In genomic region chr2:131204410-131204981, GRCm38 (mm10) we compare ENCODE assay signal across 8 mouse cellular contexts. TPM values are rescaled to one million over a fixed set of nuclear protein-coding genes. Genes with fewer than 3 reads are reported as not detected.
A peak's percentile ranks its signal among the peaks of the same experiment; 100 is the strongest.
DNase-seq lines count a peak whose midpoint lies in the region; ATAC-seq and TF ChIP-seq lines count a peak whose summit lies in the region.

No protein-coding gene starts in this region.

- no peak for DNase-seq in forebrain, embryonic 10.5 days (ENCODE audit: extremely low spot score, low spot score)
- peak; percentile 73 to 78 for DNase-seq in cerebellum, postnatal 10 days
- DNase-seq in gastrocnemius, postnatal 4 days (ENCODE audit: low spot score in 2 of 2), result peak; percentile 87 to 93
- peak; percentile 99 for DNase-seq in kidney, adult 2 months
- DNase-seq in left cerebral cortex, postnatal 36 days (ENCODE audit: low spot score in 2 of 2), result peak; percentile 82 to 87
- DNase-seq in midbrain, postnatal 0 days (ENCODE audit: low spot score), result peak; percentile 75
- DNase-seq in telencephalon, adult 2 months (ENCODE audit: low read depth, low spot score), result peak; percentile 90

- H3K4me2 ChIP-seq in forebrain, embryonic 15.5 days (replicated peaks), result no peak overlapping the region
- no peak overlapping the region for H3K4me2 ChIP-seq in midbrain, postnatal 0 days (ENCODE audit: low read depth, low read length, poor library complexity, severe bottlenecking)

- peaks cover 10% of the 10 kb centered on the region for H3K4me1 ChIP-seq in forebrain, embryonic 10.5 days
- H3K4me1 ChIP-seq in forebrain, embryonic 15.5 days, result peaks cover 3% of the 10 kb centered on the region
- H3K4me1 ChIP-seq in kidney, adult 2 months (ENCODE audit: control insufficient read depth, insufficient read depth, low read length), result peaks cover 8% of the 10 kb centered on the region; the same call in 1 of the 2 replicates
- 0 out of 2 replicates have a peak, but pooled peaks cover 2% of the 10 kb centered on the region for H3K4me1 ChIP-seq in midbrain, postnatal 0 days (ENCODE audit: insufficient read depth, low read length)

- TF ChIP-seq CTCF in kidney, adult 2 months (conservative IDR thresholded peaks at IDR 0.05; ENCODE audit: insufficient read depth, insufficient read length, low read depth, low read length), result no peak
- no peak for TF ChIP-seq CTCF in midbrain, postnatal 0 days (IDR thresholded peaks at IDR 0.05)

- peak overlapping the region; percentile 66 for H3K27ac ChIP-seq in forebrain, embryonic 10.5 days
- no peak overlapping the region for H3K27ac ChIP-seq in forebrain, embryonic 15.5 days (replicated peaks)
- peak overlapping the region; percentile 88 for H3K27ac ChIP-seq in kidney, adult 2 months (ENCODE audit: insufficient read depth, low read depth, low read length)
- no peak overlapping the region for H3K27ac ChIP-seq in midbrain, postnatal 0 days (ENCODE audit: low read depth, low read length)

- ATAC-seq in forebrain, embryonic 15.5 days (replicated peaks), result no peak
- peak; percentile 57; the same call in 1 of the 2 replicates for ATAC-seq in midbrain, postnatal 0 days (ENCODE audit: low FRiP score)

- no peaks in the 10 kb centered on the region for H3K9me3 ChIP-seq in forebrain, embryonic 10.5 days
- no peaks in the 10 kb centered on the region for H3K9me3 ChIP-seq in forebrain, embryonic 15.5 days
- no peaks in the 10 kb centered on the region for H3K9me3 ChIP-seq in midbrain, postnatal 0 days (ENCODE audit: low read length)

- TF ChIP-seq POLR2A in kidney, adult 2 months (IDR thresholded peaks at IDR 0.05; ENCODE audit: low read depth, low read length), result no peak

- H3K4me3 ChIP-seq in forebrain, embryonic 10.5 days, result no peak overlapping the region
- no peak overlapping the region for H3K4me3 ChIP-seq in forebrain, embryonic 15.5 days
- peak overlapping the region; percentile 7; the same call in 1 of the 2 replicates for H3K4me3 ChIP-seq in kidney, adult 2 months (ENCODE audit: insufficient read depth, low read depth, low read length)
- no peak overlapping the region for H3K4me3 ChIP-seq in midbrain, postnatal 0 days (ENCODE audit: low read depth, low read length)

- no peaks in the 10 kb centered on the region for H3K27me3 ChIP-seq in forebrain, embryonic 10.5 days (ENCODE audit: poor library complexity, severe bottlenecking)
- no peaks in the 10 kb centered on the region for H3K27me3 ChIP-seq in forebrain, embryonic 15.5 days
- no peaks in the 10 kb centered on the region for H3K27me3 ChIP-seq in kidney, adult 2 months (replicated peaks; ENCODE audit: control insufficient read depth, insufficient read depth, low read length)
- H3K27me3 ChIP-seq in midbrain, postnatal 0 days (ENCODE audit: insufficient read depth, low read length), result no peaks in the 10 kb centered on the region

- WGBS in forebrain, embryonic 10.5 days, result 62% methylated on average over 7 of the region's 7 CpGs
- WGBS in forebrain, embryonic 15.5 days, result 49% methylated on average over 7 of the region's 7 CpGs
- 13% methylated on average over 7 of the region's 7 CpGs for WGBS in kidney, adult 2 months
- WGBS in midbrain, postnatal 0 days, result 42% methylated on average over 7 of the region's 7 CpGs

- intact Hi-C loops in left cerebral cortex, postnatal 36 days (cut with DNase I), result no loop called here

- peaks cover 21% of the 10 kb centered on the region for H3K36me3 ChIP-seq in forebrain, embryonic 10.5 days (replicated peaks)
- no peaks in the 10 kb centered on the region for H3K36me3 ChIP-seq in forebrain, embryonic 15.5 days
- H3K36me3 ChIP-seq in kidney, adult 2 months (ENCODE audit: control insufficient read depth, insufficient read depth, low read length), result no peaks in the 10 kb centered on the region
- no peaks in the 10 kb centered on the region for H3K36me3 ChIP-seq in midbrain, postnatal 0 days (ENCODE audit: insufficient read depth, low read length)

- no peak overlapping the region for H3K9ac ChIP-seq in forebrain, embryonic 15.5 days (replicated peaks)
- no peak overlapping the region for H3K9ac ChIP-seq in midbrain, postnatal 0 days (replicated peaks; ENCODE audit: low read length, poor library complexity, severe bottlenecking)

RNA-seq across cellular contexts. Expression of gene Ap5s1, which starts 2.4 kb away (rescaled TPM):
- polyA plus RNA-seq in forebrain, embryonic 10.5 days (2016; fragmentation: Nextera tagmentation; extraction: Ambion mirVana), result 23.2 and 26.9 TPM in 2 replicates
- 36.5 and 37.0 TPM in 2 replicates for polyA plus RNA-seq in forebrain, embryonic 15.5 days (2015; fragmentation: Nextera tagmentation; extraction: Ambion mirVana)
- total RNA-seq in gastrocnemius, postnatal 4 days (2021), result 10 to 100 TPM; 17.4 to 21.7 TPM
- 48.5 and 51.6 TPM in 2 replicates for polyA plus RNA-seq in kidney, adult 2 months (2012; rRNA removed)
- 10 to 100 TPM; 21.3 to 30.7 TPM for total RNA-seq in left cerebral cortex, postnatal 36 days (2021)
- 36.5 and 40.1 TPM in 2 replicates for total RNA-seq in midbrain, postnatal 0 days (2014; rRNA removed)
- polyA plus RNA-seq in midbrain, postnatal 0 days (2015; fragmentation: Nextera tagmentation; extraction: Ambion mirVana), result 35.5 and 36.7 TPM in 2 replicates

RNA-seq across cellular contexts. Expression of gene Spef1, which starts 17.4 kb away (rescaled TPM):
- polyA plus RNA-seq in forebrain, embryonic 10.5 days (2016; fragmentation: Nextera tagmentation; extraction: Ambion mirVana), result 4.4 and 4.6 TPM in 2 replicates
- polyA plus RNA-seq in forebrain, embryonic 15.5 days (2015; fragmentation: Nextera tagmentation; extraction: Ambion mirVana), result 13.0 and 13.2 TPM in 2 replicates
- 1 to 10 TPM; 5.8 to 6.6 TPM for total RNA-seq in gastrocnemius, postnatal 4 days (2021)
- polyA plus RNA-seq in kidney, adult 2 months (2012; rRNA removed), result 4.6 and 5.2 TPM in 2 replicates
- total RNA-seq in left cerebral cortex, postnatal 36 days (2021), result 10 to 100 TPM in 1 of 2 experiments, 1 to 10 TPM in 1; 9.7 to 10.8 TPM
- total RNA-seq in midbrain, postnatal 0 days (2014; rRNA removed), result 19.3 and 27.5 TPM in 2 replicates
- polyA plus RNA-seq in midbrain, postnatal 0 days (2015; fragmentation: Nextera tagmentation; extraction: Ambion mirVana), result 9.5 and 10.2 TPM in 2 replicates

RNA-seq across cellular contexts. Expression of gene Cdc25b, which starts 17.7 kb away (rescaled TPM):
- polyA plus RNA-seq in forebrain, embryonic 10.5 days (2016; fragmentation: Nextera tagmentation; extraction: Ambion mirVana), result 65.9 and 79.3 TPM in 2 replicates
- polyA plus RNA-seq in forebrain, embryonic 15.5 days (2015; fragmentation: Nextera tagmentation; extraction: Ambion mirVana), result 36.4 and 37.9 TPM in 2 replicates
- total RNA-seq in gastrocnemius, postnatal 4 days (2021), result 10 to 100 TPM; 18.0 to 22.4 TPM
- 12.9 TPM in 2 replicates for polyA plus RNA-seq in kidney, adult 2 months (2012; rRNA removed)
- total RNA-seq in left cerebral cortex, postnatal 36 days (2021), result 10 to 100 TPM; 13.9 to 22.8 TPM
- 10.0 and 13.1 TPM in 2 replicates for total RNA-seq in midbrain, postnatal 0 days (2014; rRNA removed)
- 14.0 and 15.1 TPM in 2 replicates for polyA plus RNA-seq in midbrain, postnatal 0 days (2015; fragmentation: Nextera tagmentation; extraction: Ambion mirVana)

RNA-seq across cellular contexts. Expression of gene Cenpb, which starts 24.6 kb away (rescaled TPM):
- polyA plus RNA-seq in forebrain, embryonic 10.5 days (2016; fragmentation: Nextera tagmentation; extraction: Ambion mirVana), result 8.9 and 10.0 TPM in 2 replicates
- polyA plus RNA-seq in forebrain, embryonic 15.5 days (2015; fragmentation: Nextera tagmentation; extraction: Ambion mirVana), result 18.8 and 19.7 TPM in 2 replicates
- 10 to 100 TPM; 63.8 to 70.1 TPM for total RNA-seq in gastrocnemius, postnatal 4 days (2021)
- polyA plus RNA-seq in kidney, adult 2 months (2012; rRNA removed), result 95.3 and 105 TPM in 2 replicates
- total RNA-seq in left cerebral cortex, postnatal 36 days (2021), result 10 to 100 TPM; 75.1 to 88.0 TPM
- total RNA-seq in midbrain, postnatal 0 days (2014; rRNA removed), result 98.2 and 103 TPM in 2 replicates
- polyA plus RNA-seq in midbrain, postnatal 0 days (2015; fragmentation: Nextera tagmentation; extraction: Ambion mirVana), result 11.7 and 13.1 TPM in 2 replicates

RNA-seq across cellular contexts. Expression of gene Mavs, which starts 29.4 kb away (rescaled TPM):
- polyA plus RNA-seq in forebrain, embryonic 10.5 days (2016; fragmentation: Nextera tagmentation; extraction: Ambion mirVana), result 19.7 and 20.1 TPM in 2 replicates
- polyA plus RNA-seq in forebrain, embryonic 15.5 days (2015; fragmentation: Nextera tagmentation; extraction: Ambion mirVana), result 5.9 and 6.4 TPM in 2 replicates
- 10 to 100 TPM; 23.5 to 26.9 TPM for total RNA-seq in gastrocnemius, postnatal 4 days (2021)
- polyA plus RNA-seq in kidney, adult 2 months (2012; rRNA removed), result 119 and 142 TPM in 2 replicates
- total RNA-seq in left cerebral cortex, postnatal 36 days (2021), result 1 to 10 TPM; 6.5 to 6.9 TPM
- total RNA-seq in midbrain, postnatal 0 days (2014; rRNA removed), result 6.3 and 10.9 TPM in 2 replicates
- polyA plus RNA-seq in midbrain, postnatal 0 days (2015; fragmentation: Nextera tagmentation; extraction: Ambion mirVana), result 4.0 and 5.0 TPM in 2 replicates

Comparison
In these comparisons a context has a peak if more than half of its experiments do, and no peak if none do; other contexts are left out.
1. H3K27ac ChIP-seq: peak in forebrain, embryonic 10.5 days (single experiment) and kidney, adult 2 months (single experiment); none in forebrain, embryonic 15.5 days (single experiment) and midbrain, postnatal 0 days (single experiment).